Mouse (Mus musculus) adrenal gland, adult 2 months (tissue): ENCODE results near the gene Gm10840. TPM values are rescaled to one million over a fixed set of nuclear protein-coding genes. Genes with fewer than 3 reads are reported as not detected.
A peak's percentile ranks its signal among the peaks of the same experiment; 100 is the strongest.

ENCODE experiments used
- DNase-seq: peaks from one replicate; pipeline ENCODE4 v3.0.0; 2021
- polyA plus RNA-seq: library from polyadenylated mRNA; depleted of rRNA; stranded (reverse); fragments of >200 nt; gene quantifications from 2 replicates; pipeline ENCODE4 v1.2.3, GENCODE M21; 2012
- total RNA-seq, 2 experiments: library from RNA; stranded (reverse); gene quantifications; 2 replicates each; pipeline ENCODE4 v1.2.3; 2021

The Gm10840 gene
- total and polyA plus RNA-seq, 3 experiments, result not detected

DNA sequence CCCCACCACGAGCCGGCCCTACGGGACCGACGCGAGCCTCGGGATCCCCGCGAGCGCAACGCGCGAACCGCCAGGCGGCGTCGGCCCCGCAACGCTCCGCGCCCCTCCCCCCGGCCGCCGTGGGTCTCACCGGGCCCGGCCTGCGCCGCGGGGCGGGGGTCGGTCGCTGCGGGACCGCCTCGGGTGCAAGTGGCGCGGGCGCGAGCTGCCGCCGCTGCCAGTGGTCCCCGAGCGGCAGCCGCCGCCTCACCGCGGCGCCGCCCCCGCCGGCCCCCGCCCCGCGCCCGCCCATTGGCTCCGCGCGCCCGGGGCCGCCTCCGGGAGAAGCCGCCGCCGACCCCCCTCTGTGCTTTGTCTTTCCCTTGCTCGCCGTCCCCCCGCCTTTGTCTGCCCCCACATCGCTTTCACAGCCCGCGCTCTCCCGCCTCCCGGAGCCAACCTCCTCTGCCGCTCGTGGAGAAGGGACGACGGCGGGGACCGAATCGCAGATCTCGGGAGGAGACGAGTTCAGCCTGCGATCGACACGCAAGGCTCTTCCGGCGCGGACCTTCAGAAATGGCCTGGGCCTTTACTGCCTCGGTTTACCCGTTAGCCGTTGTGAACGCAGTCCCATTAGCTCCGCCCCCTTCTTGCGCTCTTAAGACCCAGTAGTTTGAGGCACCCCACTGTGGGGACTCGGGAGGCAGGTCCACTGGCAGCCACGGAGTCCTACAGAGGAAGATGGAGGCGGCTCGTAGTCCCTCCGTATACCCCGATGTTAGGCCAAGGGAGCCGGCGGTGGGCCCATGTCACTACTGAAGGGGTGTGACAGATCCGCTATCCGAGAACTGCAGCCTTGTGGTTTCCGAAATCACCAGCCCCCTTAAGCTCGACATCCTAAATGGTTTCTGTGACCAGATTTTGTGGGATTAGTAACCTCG is 469 bp upstream of the Gm10840 start:
- peak; percentile 88 for DNase-seq

GRCm38 (mm10) chr11:106162237-106162636 is 1.6 kb downstream of the Gm10840 start:
- no peak for DNase-seq

DNA sequence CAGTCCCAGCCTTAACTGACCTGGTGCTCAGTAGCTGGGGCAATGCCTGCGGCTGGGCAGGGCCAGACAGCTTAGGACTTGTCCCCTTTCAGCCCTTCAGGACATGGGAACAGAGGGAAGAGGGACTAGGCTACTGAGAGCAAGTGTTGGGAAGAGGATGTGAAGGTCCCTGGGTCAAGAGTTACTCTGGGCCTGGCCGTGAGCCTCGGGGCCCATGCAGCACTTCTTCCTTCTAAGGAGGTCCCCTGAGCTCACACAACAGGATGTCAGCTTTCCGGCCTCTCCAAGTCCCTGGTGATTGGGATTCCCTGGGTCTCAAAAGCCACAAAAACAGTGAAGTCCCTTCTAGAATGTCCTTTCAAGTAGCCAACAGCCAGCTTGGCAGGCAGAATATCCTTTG is 2.9 kb downstream of the Gm10840 start:
- peak; percentile 46 for DNase-seq

DNA sequence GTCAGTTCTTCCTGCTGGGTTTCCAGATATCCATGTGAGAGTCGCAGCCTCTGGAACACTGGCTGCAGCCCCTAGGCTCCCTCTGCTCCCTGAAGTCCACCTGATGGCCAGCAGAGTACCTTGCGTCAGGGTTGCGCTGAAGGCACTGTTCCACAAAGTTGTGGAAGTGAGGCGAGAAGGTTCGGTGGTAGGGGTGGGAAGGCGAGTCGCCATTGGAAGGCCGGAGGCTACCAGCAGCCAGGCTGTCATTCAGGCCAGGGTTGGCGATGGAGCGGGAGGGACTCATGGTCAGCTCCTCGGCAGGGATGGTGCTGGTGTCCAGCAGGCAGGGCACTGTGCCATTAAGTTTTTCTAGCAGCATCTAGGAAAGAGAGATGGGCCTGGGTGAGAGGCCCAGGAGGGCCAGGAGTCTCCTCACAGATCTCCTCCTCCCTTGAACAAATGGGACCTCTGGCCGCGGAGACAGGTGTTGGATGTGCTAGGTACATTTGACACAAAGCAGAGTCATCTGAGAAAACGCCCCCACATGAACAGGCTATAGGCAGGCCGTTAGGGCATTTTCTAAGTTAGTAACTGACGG is 4.0 kb downstream of the Gm10840 start:
- no peak for DNase-seq

- DNase-seq, result no peak
Observed at GRCm38 (mm10) chr11:106167435-106167834, 6.8 kb downstream of the Gm10840 start.

- no peak for DNase-seq
Observed at GRCm38 (mm10) chr11:106170807-106171206, 10.2 kb downstream of the Gm10840 start.

- no peak for DNase-seq
Observed at GRCm38 (mm10) chr11:106173228-106173627, 12.6 kb downstream of the Gm10840 start.

DNA sequence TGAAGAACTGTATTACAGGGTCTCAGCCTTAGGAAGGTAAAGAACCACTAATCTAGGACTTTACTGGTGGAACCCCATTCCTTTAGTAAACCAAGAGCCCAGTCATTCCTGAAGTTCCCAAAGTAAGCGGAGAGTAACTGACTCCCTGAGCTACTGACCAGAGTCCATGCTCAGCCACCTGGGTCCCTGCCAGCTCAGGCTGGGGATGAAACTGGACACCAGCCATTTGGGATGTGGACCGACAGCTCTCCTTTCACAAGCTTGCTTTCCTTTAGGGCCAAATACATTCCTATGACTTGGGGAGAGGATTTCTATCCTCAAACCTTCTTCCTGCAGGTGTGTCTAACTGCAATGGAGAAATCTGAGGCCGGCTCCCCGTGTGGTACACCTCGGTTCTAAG is 13.7 kb downstream of the Gm10840 start:
- DNase-seq, result no peak

DNA sequence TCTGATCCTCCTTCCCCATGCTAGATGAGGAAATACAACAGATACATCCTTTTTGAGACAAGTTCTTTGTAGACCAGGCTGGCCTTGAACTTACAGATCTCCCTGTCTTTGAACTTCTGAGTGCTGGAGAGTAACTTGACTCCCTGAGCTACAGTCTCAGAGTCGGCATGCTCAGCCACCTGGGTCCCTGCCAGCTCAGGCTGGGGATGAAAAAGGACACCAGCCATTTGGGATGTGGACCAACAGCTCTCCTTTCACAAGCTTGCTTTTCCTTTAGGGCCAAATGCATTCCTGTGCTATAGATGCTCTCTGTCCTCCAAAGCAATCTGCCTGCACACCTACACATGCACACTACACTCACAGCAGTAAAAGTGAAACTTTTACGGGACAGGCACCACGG is 14.4 kb downstream of the Gm10840 start:
- DNase-seq, result peak; percentile 48

DNA sequence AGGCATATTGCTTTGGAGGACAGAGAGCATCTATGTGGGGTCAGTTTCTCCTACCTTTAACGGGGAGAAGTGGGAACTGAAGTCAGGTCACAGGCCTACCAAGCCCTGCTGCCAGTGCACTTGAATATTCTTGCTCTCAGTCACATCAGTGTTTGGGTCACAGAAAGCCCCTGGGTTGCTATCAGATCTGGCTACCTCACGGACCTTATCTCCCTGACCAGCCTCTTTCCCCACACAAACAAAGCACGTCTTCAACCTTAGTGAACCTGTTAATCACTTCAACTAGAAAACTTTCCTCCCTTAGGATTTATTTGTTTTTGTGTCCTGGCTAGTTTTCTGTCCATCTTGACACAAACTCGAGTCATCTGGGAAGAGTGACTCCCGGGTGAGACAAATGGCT is 15.7 kb downstream of the Gm10840 start:
- DNase-seq, result no peak

- no peak for DNase-seq
Observed at GRCm38 (mm10) chr11:106178036-106178782, 17.6 kb downstream of the Gm10840 start.

DNA sequence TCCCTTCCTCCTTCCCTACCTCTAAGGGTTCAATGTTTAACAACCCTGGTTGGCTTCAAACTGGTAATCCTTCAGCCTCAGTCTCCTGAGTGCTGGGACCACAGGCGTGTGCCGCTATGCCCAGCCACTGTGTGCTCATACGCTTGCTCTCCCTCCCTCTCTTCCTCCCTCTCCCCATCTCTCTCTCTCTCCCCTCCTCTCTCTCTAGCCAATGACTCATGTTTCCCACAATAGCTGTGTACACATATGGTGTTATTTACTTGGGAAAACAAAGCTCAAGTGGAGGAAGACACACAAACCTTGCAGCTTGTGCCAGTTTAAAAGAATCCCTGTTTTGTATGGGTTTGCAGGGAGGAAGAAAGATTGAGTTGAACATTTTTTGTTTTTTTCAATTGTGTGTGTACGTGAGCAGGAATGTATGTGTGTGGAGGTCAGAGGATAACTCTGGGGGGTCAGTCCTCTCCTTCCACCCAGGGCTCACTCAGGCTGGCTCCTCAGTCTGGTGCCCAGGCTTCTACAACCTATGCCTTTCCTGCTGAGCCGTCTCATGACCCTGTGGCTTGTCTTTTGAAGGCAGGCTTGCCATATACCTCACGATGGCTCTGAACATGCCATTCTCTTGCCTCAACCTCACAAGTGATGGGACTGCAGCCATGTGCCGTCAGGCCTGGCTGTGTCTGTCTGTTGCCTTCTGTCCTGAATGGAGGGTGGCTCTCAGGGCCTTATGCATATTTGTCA is 19.2 kb downstream of the Gm10840 start:
- no peak for DNase-seq

GRCm38 (mm10) chr11:106180449-106180801 is 19.8 kb downstream of the Gm10840 start:
- DNase-seq, result no peak

DNA sequence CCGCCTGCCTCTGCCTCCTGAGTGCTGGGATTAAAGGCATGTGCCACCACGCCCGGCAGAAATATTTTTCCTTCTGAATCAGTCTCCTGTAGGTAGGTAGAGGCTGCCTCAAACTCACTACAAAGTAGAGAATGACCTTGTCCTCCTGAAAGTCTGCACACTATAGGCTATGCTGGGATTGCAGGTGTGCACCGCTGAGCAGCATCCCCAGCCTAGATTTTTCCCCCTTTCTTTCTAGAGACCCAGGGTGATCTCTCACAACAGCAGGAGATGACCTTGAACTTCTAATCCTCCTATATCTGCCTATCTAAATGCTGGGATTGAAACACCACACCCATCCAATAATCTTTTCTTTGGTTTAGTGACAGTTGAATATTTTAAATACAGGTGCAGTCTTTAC is 26.7 kb downstream of the Gm10840 start:
- DNase-seq, result no peak

DNA sequence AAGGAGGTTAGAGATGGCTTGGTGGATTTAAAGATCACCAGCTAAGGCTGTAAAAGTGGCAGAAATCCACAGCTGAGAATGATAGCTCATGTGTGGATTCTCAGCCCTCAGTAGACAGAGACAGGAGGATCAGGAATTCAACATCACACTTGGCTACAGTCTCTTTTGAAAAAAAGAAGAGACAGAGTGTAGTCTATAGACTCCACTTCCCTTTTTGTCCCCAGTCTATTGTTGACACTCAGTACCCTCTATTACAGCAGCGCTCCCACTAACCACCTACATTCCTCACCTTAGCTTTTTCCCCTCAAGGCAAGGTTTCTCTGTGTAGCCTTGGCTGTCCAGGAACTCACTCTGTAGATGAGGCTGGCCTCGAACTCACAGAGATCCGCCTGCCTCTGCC is 31.1 kb downstream of the Gm10840 start:
- DNase-seq, result no peak

DNA sequence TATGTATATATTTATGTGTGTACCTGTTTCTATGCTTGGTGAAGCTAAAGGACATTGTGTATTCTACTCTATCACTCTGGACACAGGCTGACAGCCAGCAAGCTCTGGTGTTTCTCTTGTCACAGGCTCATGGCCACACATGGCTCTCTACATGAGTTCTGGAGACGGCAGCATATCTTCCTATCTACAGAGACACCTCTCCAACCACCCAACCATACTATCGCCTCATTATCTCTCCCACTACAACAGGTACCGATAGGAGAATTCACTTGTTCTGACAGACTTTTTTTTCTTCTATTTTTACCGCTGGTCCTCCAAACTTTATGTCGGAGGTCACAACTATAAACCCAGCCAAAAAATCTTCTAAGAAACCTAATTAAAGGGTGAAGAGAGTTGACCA is 31.6 kb downstream of the Gm10840 start:
- no peak for DNase-seq

DNA sequence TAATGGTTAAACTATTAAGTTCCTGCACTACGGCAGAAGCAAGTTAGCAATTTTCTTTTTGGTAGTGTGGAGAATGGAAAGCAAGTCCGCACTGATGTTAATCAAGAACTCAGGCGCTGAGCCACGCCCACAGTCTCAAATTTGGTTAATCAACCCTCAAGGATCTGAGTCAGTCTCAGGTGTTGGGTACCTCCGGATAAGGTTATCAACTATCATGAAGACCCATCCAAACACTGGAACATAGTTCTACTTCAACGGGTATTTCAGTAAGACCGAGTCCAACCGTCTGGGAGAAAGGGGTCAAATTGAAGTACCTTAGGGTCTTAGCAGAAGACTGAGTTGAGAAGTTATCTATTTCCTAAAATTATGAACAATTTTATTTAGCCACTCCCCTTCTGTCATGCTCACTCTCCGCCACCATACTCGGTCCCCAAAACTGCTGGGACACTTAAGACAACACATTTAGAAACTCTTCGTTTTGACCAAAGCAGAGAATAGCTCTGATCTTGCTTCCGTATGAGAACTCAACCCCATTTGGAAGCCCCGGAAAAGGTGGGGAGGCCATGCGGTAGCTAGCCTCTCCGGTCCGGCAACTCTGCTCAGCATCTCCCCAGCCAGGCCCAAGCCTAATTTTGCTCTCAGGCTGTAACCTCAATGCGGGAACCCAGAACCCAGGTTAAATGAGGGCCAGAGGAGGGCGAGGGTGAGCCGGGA is 32.2 kb downstream of the Gm10840 start:
- no peak for DNase-seq

- peak; percentile 99 for DNase-seq
Observed at GRCm38 (mm10) chr11:106193371-106194154, 32.9 kb downstream of the Gm10840 start.

- no peak for DNase-seq
Observed at GRCm38 (mm10) chr11:106194155-106194541, 33.5 kb downstream of the Gm10840 start.

DNA sequence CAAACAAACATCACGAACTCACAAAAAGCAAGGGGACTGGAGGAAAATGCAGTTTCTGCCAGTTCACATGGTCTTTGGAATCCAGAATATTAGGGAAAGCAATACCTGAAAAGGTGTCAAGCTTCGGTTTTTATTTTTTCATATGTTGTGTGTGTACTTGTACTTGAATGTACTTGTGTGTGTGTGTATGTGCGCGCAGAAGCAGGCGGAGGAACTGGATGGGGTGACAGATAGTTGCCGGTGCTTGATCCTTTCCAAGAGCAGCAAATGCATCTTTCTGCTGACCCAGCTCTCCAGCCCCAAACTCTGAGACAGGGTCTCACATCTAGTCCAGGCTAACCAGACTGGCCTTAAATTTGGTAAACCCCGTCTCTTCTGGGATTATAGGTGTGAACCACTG is 34.2 kb downstream of the Gm10840 start:
- DNase-seq, result no peak

- no peak for DNase-seq
Observed at GRCm38 (mm10) chr11:106195341-106195740, 34.7 kb downstream of the Gm10840 start.
